Comparison of ENCODE assay signal across 13 mouse cellular contexts in the genomic region with DNA sequence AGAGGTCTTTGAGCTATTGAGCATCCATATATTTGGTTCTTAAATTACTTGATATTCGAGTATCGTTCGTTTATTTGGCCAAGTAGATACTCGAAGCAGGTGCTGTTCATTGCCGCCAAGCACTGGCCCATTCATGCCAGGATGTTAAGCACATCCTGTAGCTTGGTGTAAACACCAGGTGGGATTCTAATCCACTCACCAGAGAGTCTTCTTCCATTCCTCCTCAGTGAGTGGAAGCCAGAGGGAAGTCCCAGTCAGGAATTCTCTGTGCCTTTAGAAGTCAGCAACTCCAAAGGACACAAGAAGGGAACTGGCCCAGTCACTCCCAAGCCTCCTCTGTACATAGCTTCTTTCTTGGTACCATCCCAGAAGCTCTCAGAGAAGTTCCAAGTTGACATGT. TPM values are rescaled to one million over a fixed set of nuclear protein-coding genes. Genes with fewer than 3 reads are reported as not detected.
DNase-seq lines count a peak whose midpoint lies in the region; ATAC-seq and TF ChIP-seq lines count a peak whose summit lies in the region.
"Had no signal": no experiment of that assay in that cellular context is flagged by ENCODE, and none has a peak within 500 bp of the region (broad histone marks: within the 10 kb centered on the region; RNA-seq: fewer than 3 reads in every experiment).

A gene (plus strand): TSS at position 234 of the 400 bp plus-strand sequence.

- ATAC-seq in limb, embryonic 12.5 days (ENCODE audit: insufficient number of reproducible peaks, insufficient read depth, low FRiP score, low TSS enrichment, low read depth): no peak
- no peak for ATAC-seq in heart, embryonic 12.5 days (ENCODE audit: insufficient number of reproducible peaks, low FRiP score)
- ATAC-seq in liver, embryonic 15.5 days (ENCODE audit: insufficient read depth): no peak
- no peak for ATAC-seq in midbrain, embryonic 15.5 days (replicated peaks)
- ATAC-seq in hindbrain, embryonic 13.5 days (ENCODE audit: low FRiP score): no peak

- no peak within 1 kb of the TSS for H3K4me3 ChIP-seq in limb, embryonic 12.5 days (replicated peaks)
- no peak within 1 kb of the TSS for H3K4me3 ChIP-seq in limb, embryonic 10.5 days
- peak within 1 kb of the TSS; percentile 57 for H3K4me3 ChIP-seq in gastrocnemius, adult 2 months
- no peak within 1 kb of the TSS for H3K4me3 ChIP-seq in heart, embryonic 12.5 days
- no peak within 1 kb of the TSS for H3K4me3 ChIP-seq in liver, embryonic 15.5 days (replicated peaks)
- no peak within 1 kb of the TSS for H3K4me3 ChIP-seq in midbrain, embryonic 15.5 days
- no peak within 1 kb of the TSS for H3K4me3 ChIP-seq in hindbrain, embryonic 13.5 days
- H3K4me3 ChIP-seq: forebrain, embryonic 15.5 days had no signal

- no peaks in the 10 kb centered on the region for H3K9me3 ChIP-seq in limb, embryonic 12.5 days
- H3K9me3 ChIP-seq in limb, embryonic 10.5 days (replicated peaks): no peaks in the 10 kb centered on the region
- H3K9me3 ChIP-seq in heart, embryonic 12.5 days (replicated peaks): 0 out of 2 replicates have a peak, but pooled peaks cover 6% of the 10 kb centered on the region
- no peaks in the 10 kb centered on the region for H3K9me3 ChIP-seq in liver, embryonic 15.5 days (replicated peaks)
- no peaks in the 10 kb centered on the region for H3K9me3 ChIP-seq in midbrain, embryonic 15.5 days
- H3K9me3 ChIP-seq in hindbrain, embryonic 13.5 days: no peaks in the 10 kb centered on the region
- H3K9me3 ChIP-seq: forebrain, embryonic 15.5 days had no signal

- peak within 1 kb of the TSS; percentile 41; the same call in 1 of the 2 replicates for H3K27ac ChIP-seq in limb, embryonic 12.5 days
- H3K27ac ChIP-seq in limb, embryonic 10.5 days: no peak within 1 kb of the TSS
- peak within 1 kb of the TSS; percentile 90 for H3K27ac ChIP-seq in gastrocnemius, adult 2 months
- peak within 1 kb of the TSS; percentile 55 for H3K27ac ChIP-seq in heart, embryonic 12.5 days (ENCODE audit: poor library complexity, severe bottlenecking)
- 0 out of 2 replicates have a peak within 1 kb of the TSS, but pooled peaks have one; percentile 14 for H3K27ac ChIP-seq in liver, embryonic 15.5 days (replicated peaks)
- H3K27ac ChIP-seq in midbrain, embryonic 15.5 days: no peak within 1 kb of the TSS
- H3K27ac ChIP-seq in hindbrain, embryonic 13.5 days: no peak within 1 kb of the TSS
- H3K27ac ChIP-seq: forebrain, embryonic 15.5 days had no signal

- TF ChIP-seq CTCF in gastrocnemius, adult 2 months (IDR thresholded peaks at IDR 0.05): no peak

- H3K9ac ChIP-seq in limb, embryonic 12.5 days (replicated peaks): no peak within 1 kb of the TSS
- no peak within 1 kb of the TSS for H3K9ac ChIP-seq in heart, embryonic 12.5 days
- H3K9ac ChIP-seq in liver, embryonic 15.5 days: no peak within 1 kb of the TSS
- no peak within 1 kb of the TSS for H3K9ac ChIP-seq in midbrain, embryonic 15.5 days
- H3K9ac ChIP-seq in hindbrain, embryonic 13.5 days: no peak within 1 kb of the TSS
- H3K9ac ChIP-seq: forebrain, embryonic 15.5 days had no signal

- no peaks in the 10 kb centered on the region for H3K27me3 ChIP-seq in limb, embryonic 12.5 days
- no peaks in the 10 kb centered on the region for H3K27me3 ChIP-seq in limb, embryonic 10.5 days (ENCODE audit: low read depth, poor library complexity, severe bottlenecking)
- no peaks in the 10 kb centered on the region for H3K27me3 ChIP-seq in heart, embryonic 12.5 days (replicated peaks)
- no peaks in the 10 kb centered on the region for H3K27me3 ChIP-seq in liver, embryonic 15.5 days
- no peaks in the 10 kb centered on the region for H3K27me3 ChIP-seq in midbrain, embryonic 15.5 days (replicated peaks)
- H3K27me3 ChIP-seq in hindbrain, embryonic 13.5 days: no peaks in the 10 kb centered on the region
- H3K27me3 ChIP-seq: forebrain, embryonic 15.5 days had no signal

- intact Hi-C loops in gastrocnemius, adult 2 months (cut with DNase I): loop anchor here (10.0 kb wide), 2 partner anchors 148 to 152 kb away; a partner anchor contains a TSS

- no peaks in the 10 kb centered on the region for H3K36me3 ChIP-seq in limb, embryonic 12.5 days
- no peaks in the 10 kb centered on the region for H3K36me3 ChIP-seq in limb, embryonic 10.5 days
- H3K36me3 ChIP-seq in heart, embryonic 12.5 days: no peaks in the 10 kb centered on the region
- no peaks in the 10 kb centered on the region for H3K36me3 ChIP-seq in liver, embryonic 15.5 days (replicated peaks)
- H3K36me3 ChIP-seq in midbrain, embryonic 15.5 days (replicated peaks): no peaks in the 10 kb centered on the region
- H3K36me3 ChIP-seq in hindbrain, embryonic 13.5 days: no peaks in the 10 kb centered on the region
- H3K36me3 ChIP-seq: forebrain, embryonic 15.5 days had no signal

- H3K4me1 ChIP-seq in limb, embryonic 12.5 days (replicated peaks): peaks cover 6% of the 10 kb centered on the region; the same call in 1 of the 2 replicates
- no peaks in the 10 kb centered on the region for H3K4me1 ChIP-seq in limb, embryonic 10.5 days
- peaks cover 5% of the 10 kb centered on the region for H3K4me1 ChIP-seq in heart, embryonic 12.5 days (replicated peaks)
- H3K4me1 ChIP-seq in liver, embryonic 15.5 days (replicated peaks): no peaks in the 10 kb centered on the region
- no peaks in the 10 kb centered on the region for H3K4me1 ChIP-seq in midbrain, embryonic 15.5 days
- H3K4me1 ChIP-seq in hindbrain, embryonic 13.5 days (replicated peaks): no peaks in the 10 kb centered on the region

- WGBS in limb, embryonic 12.5 days: 89% methylated on average over 5 of the region's 5 CpGs
- 95% methylated on average over 5 of the region's 5 CpGs for WGBS in limb, embryonic 10.5 days
- 80% methylated on average over 5 of the region's 5 CpGs for WGBS in heart, embryonic 12.5 days
- WGBS in liver, embryonic 15.5 days (ENCODE audit: insufficient replicate concordance): 57% methylated on average over 5 of the region's 5 CpGs
- WGBS in midbrain, embryonic 15.5 days: 94% methylated on average over 5 of the region's 5 CpGs
- WGBS in hindbrain, embryonic 13.5 days: 93% methylated on average over 5 of the region's 5 CpGs

- no peak for DNase-seq in limb, embryonic 10.5 days (ENCODE audit: low spot score)
- peak; percentile 75 for DNase-seq in gastrocnemius, adult 2 months
- no peak for DNase-seq in spleen, postnatal 36 days (ENCODE audit: low spot score in 2 of 2)
- DNase-seq: embryo, embryonic 11 days; kidney, postnatal 25 days; left cerebral cortex, postnatal 4 days; midbrain, embryonic 14.5 days had no signal

- H3K4me2 ChIP-seq in limb, embryonic 12.5 days: no peak within 1 kb of the TSS
- no peak within 1 kb of the TSS for H3K4me2 ChIP-seq in heart, embryonic 12.5 days
- H3K4me2 ChIP-seq in liver, embryonic 15.5 days: no peak within 1 kb of the TSS
- H3K4me2 ChIP-seq in midbrain, embryonic 15.5 days: no peak within 1 kb of the TSS
- H3K4me2 ChIP-seq in hindbrain, embryonic 13.5 days: no peak within 1 kb of the TSS
- H3K4me2 ChIP-seq: forebrain, embryonic 15.5 days had no signal

RNA-seq across cellular contexts. Expression of the gene that starts here (rescaled TPM):
- 0.05 and 0.06 TPM in 2 replicates for polyA plus RNA-seq in limb, embryonic 12.5 days (2016; fragmentation: Nextera tagmentation; extraction: Ambion mirVana)
- 0.08 and 0.09 TPM in 2 replicates for polyA plus RNA-seq in limb, embryonic 10.5 days (2016; fragmentation: Nextera tagmentation; extraction: Ambion mirVana)
- total RNA-seq in gastrocnemius, adult 2 months (2021): 1 to 10 TPM; 2.8 to 4.8 TPM
- 0.06 and 0.17 TPM in 2 replicates for polyA plus RNA-seq in heart, embryonic 12.5 days (2016; fragmentation: Nextera tagmentation; extraction: Ambion mirVana)
- polyA plus RNA-seq in liver, embryonic 15.5 days (2015; fragmentation: Nextera tagmentation; extraction: Ambion mirVana): 0.03 and 0.09 TPM in 2 replicates
- 0.13 and 0.27 TPM in 2 replicates for polyA plus RNA-seq in midbrain, embryonic 15.5 days (2015; fragmentation: Nextera tagmentation; extraction: Ambion mirVana)
- polyA plus RNA-seq in hindbrain, embryonic 13.5 days (2015; fragmentation: Nextera tagmentation; extraction: Ambion mirVana): 0.10 and 0.19 TPM in 2 replicates

Comparison
In these comparisons a context has a peak if more than half of its experiments do, and no peak if none do; other contexts are left out.
1. H3K27ac ChIP-seq: peak in limb, embryonic 12.5 days (single experiment), gastrocnemius, adult 2 months (single experiment), heart, embryonic 12.5 days (single experiment) and liver, embryonic 15.5 days (single experiment); none in limb, embryonic 10.5 days (single experiment), midbrain, embryonic 15.5 days (single experiment) and hindbrain, embryonic 13.5 days (single experiment).